Comparison of ENCODE assay signal across 22 mouse cellular contexts in genomic region chr2:38817487-38817886, GRCm38 (mm10).
"Had no signal": no experiment of that assay in that cellular context is flagged by ENCODE, and none has a peak within 500 bp of the region (broad histone marks: within the 10 kb centered on the region; RNA-seq: fewer than 3 reads in every experiment).

No protein-coding gene starts in this region.

- H3K4me3 ChIP-seq: liver, embryonic 15.5 days; lung, embryonic 15.5 days; midbrain, embryonic 10.5 days; midbrain, embryonic 13.5 days; myocyte; neural tube, embryonic 13.5 days; neural tube, embryonic 15.5 days had no signal

- H3K27ac ChIP-seq: liver, embryonic 15.5 days; lung, embryonic 15.5 days; macrophage; midbrain, embryonic 10.5 days; midbrain, embryonic 13.5 days; neural tube, embryonic 13.5 days; neural tube, embryonic 15.5 days had no signal

- DNase-seq: liver, postnatal 0 days; lung, adult 2 months; lung, postnatal 14 days; lung, postnatal 36 days; retina, postnatal 1 day; right cerebral cortex, adult 18-20 months; right cerebral cortex, postnatal 25 days; right cerebral cortex, postnatal 4 days; spleen, adult 18-20 months; thymus, adult 18-20 months; thymus, postnatal 14 days; thymus, postnatal 36 days had no signal

- H3K9ac ChIP-seq: liver, embryonic 15.5 days; liver, postnatal 0 days; lung, embryonic 15.5 days; midbrain, embryonic 13.5 days; neural tube, embryonic 13.5 days; neural tube, embryonic 15.5 days had no signal

- H3K4me2 ChIP-seq: liver, embryonic 15.5 days; lung, embryonic 15.5 days; midbrain, embryonic 13.5 days; neural tube, embryonic 13.5 days; neural tube, embryonic 15.5 days had no signal

- H3K4me1 ChIP-seq: liver, embryonic 15.5 days; lung, embryonic 15.5 days; midbrain, embryonic 13.5 days; neural tube, embryonic 15.5 days had no signal

- H3K27me3 ChIP-seq: liver, embryonic 15.5 days; lung, embryonic 15.5 days; midbrain, embryonic 13.5 days; neural tube, embryonic 13.5 days; neural tube, embryonic 15.5 days had no signal

- H3K9me3 ChIP-seq: liver, embryonic 15.5 days; lung, embryonic 15.5 days; midbrain, embryonic 10.5 days; midbrain, embryonic 13.5 days; neural tube, embryonic 13.5 days; neural tube, embryonic 15.5 days had no signal

- ATAC-seq: liver, postnatal 0 days; lung, postnatal 0 days; midbrain, embryonic 13.5 days; midbrain, embryonic 16.5 days had no signal

- H3K36me3 ChIP-seq: liver, embryonic 15.5 days; lung, embryonic 15.5 days; midbrain, embryonic 10.5 days; midbrain, embryonic 13.5 days; neural tube, embryonic 13.5 days; neural tube, embryonic 15.5 days had no signal
